Mouse (Mus musculus) natural killer cell, adult 2 months (primary cell): ENCODE results near the gene Pard3b.
"Not testable (repeated sequence)": the region's sequence is repeated elsewhere in the genome, so short reads cannot be mapped to it uniquely, and the experiment has no call there.

Experiments
- DNase-seq, 2 experiments: peaks; one replicate each; pipeline ENCODE4 v3.0.0; 2022; ENCODE audit warnings: low spot score in 2 of 2

Gene Pard3b

DNA sequence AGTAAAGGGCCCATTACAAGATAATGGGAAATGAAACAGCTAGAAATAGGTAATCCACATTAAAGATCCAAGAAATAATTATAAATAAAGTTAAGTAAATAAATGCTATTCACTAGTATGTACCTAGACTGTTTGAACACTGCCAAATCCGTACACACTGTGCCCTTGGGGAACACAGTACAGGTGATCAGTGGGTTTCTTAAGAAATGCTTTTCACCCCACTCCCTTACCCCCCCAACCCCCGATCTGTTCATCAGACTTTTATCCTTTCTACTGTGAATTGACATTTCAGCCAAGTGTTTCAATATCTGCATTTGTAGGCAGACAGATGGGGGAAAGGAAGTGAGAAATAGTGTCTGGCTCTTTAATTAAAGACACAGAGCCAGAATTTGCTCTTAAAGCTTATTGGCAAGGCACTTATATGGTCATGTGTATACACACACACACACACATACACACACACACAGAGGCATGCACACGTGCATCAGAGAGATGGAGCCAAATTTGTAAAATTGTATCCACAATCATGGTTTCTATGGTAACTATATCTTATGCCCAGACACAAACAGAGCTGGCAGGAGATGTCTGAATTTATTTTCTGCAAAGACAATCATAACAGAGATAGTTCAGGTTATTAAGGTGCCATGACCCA lies 938.4 kb downstream of the Pard3b start:
- no peak for DNase-seq

DNA sequence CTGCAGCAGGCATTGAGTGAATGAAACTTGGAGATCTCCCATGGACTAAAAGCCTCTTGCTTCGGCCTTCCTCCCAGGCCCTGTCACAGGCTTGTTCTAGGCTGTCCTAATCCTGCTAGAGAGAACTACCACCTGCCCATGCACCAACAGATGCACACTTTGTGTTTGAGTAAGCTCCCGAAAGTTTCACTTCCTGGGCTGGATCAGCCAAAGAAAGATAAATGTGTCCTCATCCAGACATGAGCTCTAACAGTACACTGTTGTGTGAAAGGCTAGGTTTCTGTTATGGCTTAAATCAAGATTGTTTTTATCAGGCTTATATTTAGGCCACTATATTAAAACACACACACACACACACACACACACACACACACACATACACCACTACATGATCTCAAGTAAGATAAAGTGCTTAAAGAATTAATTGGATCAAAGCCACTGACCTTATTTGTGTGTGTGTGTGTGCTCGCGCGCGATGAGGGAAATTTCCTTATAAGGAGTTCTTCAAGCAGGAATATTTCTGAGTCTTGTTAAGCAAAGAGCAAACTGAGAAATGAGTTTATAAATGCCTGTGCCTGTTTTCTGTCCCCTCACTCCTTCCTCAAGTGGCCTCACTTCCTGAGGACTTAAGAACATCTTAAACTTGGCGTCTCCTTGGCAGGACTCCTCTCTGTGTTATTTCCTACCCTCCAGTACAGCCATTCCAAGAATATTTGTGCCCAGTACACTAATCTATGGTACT lies 940.6 kb downstream of the Pard3b start:
- no peak for DNase-seq

GRCm38 (mm10) chr1:62580314-62580935 lies 941.8 kb downstream of the Pard3b start:
- DNase-seq = no peak

GRCm38 (mm10) chr1:62582476-62582875 lies 943.9 kb downstream of the Pard3b start:
- DNase-seq = no peak

DNA sequence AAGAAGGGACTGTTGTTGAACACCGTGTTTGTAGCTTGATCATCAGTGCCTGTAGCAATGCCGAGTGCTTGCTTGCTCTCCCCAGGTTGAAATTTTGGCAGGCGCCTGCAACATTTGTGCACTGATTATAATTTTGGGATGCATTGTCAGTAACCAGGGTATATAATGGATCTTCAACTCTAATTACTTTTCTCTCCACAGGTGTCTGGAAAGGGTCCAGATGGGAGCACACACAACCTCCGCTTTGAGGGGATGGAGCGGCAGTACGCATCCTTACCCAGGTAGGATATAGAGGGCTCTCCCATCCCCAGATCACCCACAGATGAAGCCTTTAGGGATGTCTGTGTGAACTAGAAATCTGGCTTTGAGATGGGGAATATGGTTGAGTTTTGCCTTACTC lies 948.9 kb downstream of the Pard3b start:
- no peak for DNase-seq

- DNase-seq = no peak
These were observed 952.8 kb downstream of the Pard3b start for GRCm38 (mm10) chr1:62591296-62592031.

GRCm38 (mm10) chr1:62595401-62595800 lies 956.8 kb downstream of the Pard3b start:
- DNase-seq = no peak

- DNase-seq = no peak
These were observed 959.3 kb downstream of the Pard3b start for GRCm38 (mm10) chr1:62597751-62598400.

GRCm38 (mm10) chr1:62598551-62598950 lies 959.9 kb downstream of the Pard3b start:
- no peak for DNase-seq

DNA sequence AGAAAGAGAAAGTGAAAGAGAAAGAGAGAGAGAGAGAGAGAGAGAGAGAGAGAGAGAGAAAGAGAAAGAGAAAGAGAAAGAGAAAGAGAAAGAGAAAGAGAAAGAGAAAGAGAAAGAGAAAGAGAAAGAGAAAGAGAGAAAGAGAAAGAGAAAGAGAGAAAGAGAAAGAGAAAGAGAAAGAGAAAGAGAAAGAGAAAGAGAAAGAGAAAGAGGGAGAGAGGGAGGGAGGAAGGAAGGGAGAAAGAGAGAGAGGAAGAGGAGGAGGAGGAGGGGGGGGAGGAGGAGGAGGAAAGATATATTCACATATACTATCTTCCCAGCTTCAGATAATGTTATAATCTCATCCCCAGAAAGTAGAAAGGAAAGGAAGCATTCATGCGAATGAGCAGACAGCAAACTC lies 966.0 kb downstream of the Pard3b start:
- DNase-seq = not testable (repeated sequence)

- no peak for DNase-seq
These were observed 979.6 kb downstream of the Pard3b start for GRCm38 (mm10) chr1:62618109-62618665.

DNA sequence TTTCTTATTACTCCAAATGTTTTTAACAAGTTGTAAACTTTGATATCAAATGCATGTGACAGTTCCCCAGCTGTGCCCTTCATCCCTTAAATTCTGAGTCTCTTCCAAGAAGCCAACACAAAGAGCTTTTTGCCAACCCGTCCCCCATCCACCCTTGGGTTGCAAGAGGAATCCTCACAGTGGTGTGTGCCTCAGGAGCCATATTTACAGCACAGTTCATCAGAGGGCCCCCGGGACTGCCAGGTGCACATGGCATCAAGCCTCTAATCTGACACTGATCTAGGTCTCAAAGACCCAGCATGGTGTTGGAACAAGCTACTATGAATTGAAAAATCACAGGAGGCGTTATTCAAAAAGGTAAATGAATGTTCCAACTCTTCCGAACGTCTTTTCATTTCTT lies 980.8 kb downstream of the Pard3b start:
- DNase-seq = no peak

DNA sequence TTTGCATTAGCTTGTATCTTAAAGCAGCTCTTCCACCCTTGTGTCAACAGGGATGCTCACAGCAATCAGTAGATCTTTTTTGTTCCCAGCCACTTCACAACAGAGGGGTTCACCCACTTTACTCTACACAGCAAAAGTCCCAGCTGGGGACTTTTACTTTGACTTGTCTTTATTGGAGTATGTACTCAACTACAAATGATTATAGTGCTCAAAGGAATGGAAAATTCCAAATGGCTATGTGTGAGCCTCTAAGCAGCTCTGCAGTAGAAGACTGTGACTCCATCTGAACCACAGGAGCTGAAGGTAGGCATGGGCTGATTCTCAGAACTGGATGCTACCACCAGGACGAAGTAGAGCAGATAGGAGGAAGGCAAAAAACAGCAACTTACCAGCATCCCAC lies 983.8 kb downstream of the Pard3b start:
- DNase-seq = no peak

DNA sequence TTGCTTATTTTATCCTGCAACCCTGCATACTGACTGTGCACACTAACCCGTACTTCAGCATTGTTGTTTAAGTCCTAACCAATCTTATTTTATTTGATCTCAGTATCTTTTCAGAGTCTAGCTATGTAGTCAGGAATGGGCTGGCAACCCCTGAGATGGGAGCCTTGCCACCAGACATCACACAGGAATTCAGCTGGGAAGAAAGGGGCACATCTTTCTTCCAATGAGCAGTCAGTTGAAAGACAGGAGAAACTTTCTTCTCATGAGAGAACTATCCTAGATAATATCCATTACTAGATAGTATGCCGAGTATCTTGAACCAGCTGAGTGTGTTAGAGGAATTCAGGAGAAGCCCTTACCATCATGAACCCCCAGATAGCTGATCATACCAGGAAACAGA lies 985.5 kb downstream of the Pard3b start:
- no peak for DNase-seq

DNA sequence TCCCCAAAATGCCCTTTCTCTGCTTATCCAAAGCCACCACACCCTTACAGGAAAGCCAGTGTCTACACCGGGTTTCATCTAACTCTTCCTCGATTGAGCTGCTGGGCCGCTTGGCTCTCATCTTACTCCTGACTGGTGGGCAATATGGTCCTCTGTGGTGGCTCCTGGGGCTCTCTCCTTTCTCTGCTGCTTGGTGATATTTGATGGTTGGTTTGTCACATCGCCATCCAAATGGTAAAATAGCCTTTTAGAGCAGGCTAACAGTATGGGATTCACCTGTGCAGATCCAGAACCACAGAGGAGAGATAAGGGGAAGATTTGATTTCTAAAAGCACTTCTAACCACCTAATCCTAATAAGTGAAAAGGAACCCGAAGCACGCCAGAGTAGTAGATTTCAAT lies 986.2 kb downstream of the Pard3b start:
- DNase-seq = no peak

GRCm38 (mm10) chr1:62625332-62625731 lies 986.7 kb downstream of the Pard3b start:
- DNase-seq = no peak

GRCm38 (mm10) chr1:62625819-62626505 lies 987.3 kb downstream of the Pard3b start:
- DNase-seq = no peak

- no peak for DNase-seq
These were observed 991.3 kb downstream of the Pard3b start for GRCm38 (mm10) chr1:62629952-62630351.

DNA sequence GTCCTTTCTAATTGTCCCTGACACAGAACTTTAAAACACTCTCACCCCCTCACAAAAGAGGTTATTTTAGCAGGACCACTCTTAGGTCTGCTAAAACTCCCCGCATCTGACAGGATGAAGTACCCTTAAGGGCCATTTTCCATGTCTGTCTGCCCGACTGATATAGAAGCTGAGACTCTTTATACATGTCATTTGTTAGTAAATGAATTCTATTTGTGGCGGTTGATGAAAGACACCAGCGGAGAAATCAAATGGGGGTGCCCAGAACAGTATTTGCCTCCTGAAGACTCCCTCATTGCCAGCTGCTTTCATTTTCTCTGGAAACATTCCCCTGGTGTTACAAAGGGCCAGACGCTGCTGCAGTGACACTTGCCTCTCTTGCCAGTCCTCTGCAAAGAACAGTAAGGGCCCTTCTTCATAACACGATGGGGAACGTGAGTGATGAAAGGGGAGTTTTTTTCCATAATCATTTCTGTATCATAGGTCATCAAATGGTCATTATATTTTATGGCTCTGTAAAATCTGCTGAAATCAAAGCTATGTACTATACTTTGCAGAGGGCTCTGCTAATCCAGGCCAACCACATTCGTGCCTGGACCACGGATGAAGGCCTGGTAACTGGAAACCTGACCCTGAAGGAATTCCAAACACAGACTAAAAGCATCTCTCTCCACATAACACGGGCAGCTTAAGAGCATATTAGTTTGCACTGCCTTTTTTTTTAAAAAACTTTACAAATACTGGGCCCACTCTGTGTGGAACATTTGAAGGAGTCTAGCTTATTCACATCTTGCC lies 993.1 kb downstream of the Pard3b start:
- no peak for DNase-seq

GRCm38 (mm10) chr1:62632886-62633285 lies 994.3 kb downstream of the Pard3b start:
- no peak for DNase-seq
